Mouse (Mus musculus) liver, postnatal 0 days (tissue): ENCODE data around the gene Usp37.

Experiments
- CTCF ChIP-seq: sonication (generic); IDR thresholded peaks from 2 replicates; pipeline ENCODE4 v1.5.1; 2016; ENCODE audit warnings: antibody characterized with exemption, low read depth
- EP300 ChIP-seq: IDR thresholded peaks from 2 replicates; pipeline ENCODE4 v1.6.1; 2016; ENCODE audit warnings: antibody characterized with exemption, low read depth, mild to moderate bottlenecking

DNA sequence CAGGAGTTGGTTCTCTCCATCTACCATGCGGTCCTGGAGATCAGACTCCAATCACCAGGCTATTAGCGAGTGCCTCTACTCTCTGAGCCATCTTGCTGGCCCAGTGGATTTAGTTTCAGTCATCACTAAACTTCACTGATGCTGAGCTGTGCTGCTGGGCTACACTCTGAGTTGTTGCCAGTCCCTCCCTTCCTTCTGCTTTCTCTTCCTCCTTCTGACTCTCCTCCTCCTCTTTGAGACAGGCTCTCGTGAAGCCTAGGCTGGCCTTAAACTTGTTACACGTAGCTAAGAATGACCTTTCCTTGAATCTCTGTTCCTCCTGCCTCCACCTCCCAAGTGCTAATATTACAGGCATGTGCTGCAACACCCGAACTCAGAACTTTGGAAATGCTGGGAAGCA lies 15.0 kb upstream of the Usp37 start:
- TF ChIP-seq CTCF (no peak), EP300 (no peak)
